Mouse (Mus musculus): ENCODE data around the gene Gjb5. TPM values are rescaled to one million over a fixed set of nuclear protein-coding genes. Genes with fewer than 3 reads are reported as not detected.

Gene Gjb5
- total RNA-seq (2022): under 1 TPM in 3 of 4 experiments, not detected in 1; 0.18 to 0.38 (median 0.21) TPM

- DNase-seq: no peak
Observed at GRCm38 (mm10) chr4:127358018-127358417, at the start of gene Gjb5. TSS of gene Gjb5 (minus strand) at chr4:127358181.

- DNase-seq: no peak
Observed at GRCm38 (mm10) chr4:127402614-127403013, 44.6 kb upstream of the Gjb5 start.

GRCm38 (mm10) chr4:127402166-127402565 is 44.2 kb upstream of the Gjb5 start:
- no peak for DNase-seq

- no peak for DNase-seq
Observed at GRCm38 (mm10) chr4:127400165-127401145, 42.5 kb upstream of the Gjb5 start.

GRCm38 (mm10) chr4:127395591-127395990 is 37.6 kb upstream of the Gjb5 start:
- peak; percentile 30 for DNase-seq

GRCm38 (mm10) chr4:127389645-127390044 is 31.7 kb upstream of the Gjb5 start:
- no peak for DNase-seq

GRCm38 (mm10) chr4:127377344-127377743 is 19.4 kb upstream of the Gjb5 start:
- DNase-seq: no peak

GRCm38 (mm10) chr4:127375541-127376177 is 17.7 kb upstream of the Gjb5 start:
- DNase-seq: no peak

GRCm38 (mm10) chr4:127374645-127375044 is 16.7 kb upstream of the Gjb5 start:
- DNase-seq: no peak

GRCm38 (mm10) chr4:127373491-127373890 is 15.5 kb upstream of the Gjb5 start:
- peak; percentile 47 for DNase-seq

GRCm38 (mm10) chr4:127371546-127371945 is 13.6 kb upstream of the Gjb5 start:
- peak; percentile 11 for DNase-seq

GRCm38 (mm10) chr4:127370447-127370846 is 12.5 kb upstream of the Gjb5 start:
- no peak for DNase-seq

- peak; percentile 13 for DNase-seq
Observed at GRCm38 (mm10) chr4:127368379-127368973, 10.5 kb upstream of the Gjb5 start.

- DNase-seq: no peak
Observed at GRCm38 (mm10) chr4:127365834-127366233, 7.9 kb upstream of the Gjb5 start.

GRCm38 (mm10) chr4:127365433-127365832 is 7.5 kb upstream of the Gjb5 start:
- DNase-seq: no peak

- DNase-seq: no peak
Observed at GRCm38 (mm10) chr4:127364431-127364830, 6.5 kb upstream of the Gjb5 start.

- DNase-seq: no peak
Observed at GRCm38 (mm10) chr4:127363331-127363730, 5.3 kb upstream of the Gjb5 start.

GRCm38 (mm10) chr4:127362520-127362919 is 4.5 kb upstream of the Gjb5 start:
- no peak for DNase-seq

GRCm38 (mm10) chr4:127354506-127355485 is 3.2 kb downstream of the Gjb5 start:
- DNase-seq: no peak

GRCm38 (mm10) chr4:127353951-127354438 is 4.0 kb downstream of the Gjb5 start, which contains the start of gene Gjb4:
TSS of gene Gjb4 (minus strand) at chr4:127354081.
- no peak for DNase-seq

- DNase-seq: no peak
Observed at GRCm38 (mm10) chr4:127352594-127352993, 5.4 kb downstream of the Gjb5 start.
